Mouse (Mus musculus) 3T3-L1 (cell line): ENCODE measurements at regions not wholly inside any gene's neighbourhood (a gene's known extent, or its start where the extent isn't known, plus 50 kb on each side); places are given as distances from the start of the nearest gene placed in this dataset.
"Not testable (repeated sequence)": the region's sequence is repeated elsewhere in the genome, so short reads cannot be mapped to it uniquely, and the experiment has no call there.

Source experiments
- DNase-seq: peaks from one replicate; pipeline ENCODE4 v3.0.0-alpha.2; 2015; ENCODE audit warnings: low read depth, low spot score

GRCm38 (mm10) chr15:96828681-96829080, 129.2 kb upstream of the Slc38a2 start:
- no peak for DNase-seq

DNA sequence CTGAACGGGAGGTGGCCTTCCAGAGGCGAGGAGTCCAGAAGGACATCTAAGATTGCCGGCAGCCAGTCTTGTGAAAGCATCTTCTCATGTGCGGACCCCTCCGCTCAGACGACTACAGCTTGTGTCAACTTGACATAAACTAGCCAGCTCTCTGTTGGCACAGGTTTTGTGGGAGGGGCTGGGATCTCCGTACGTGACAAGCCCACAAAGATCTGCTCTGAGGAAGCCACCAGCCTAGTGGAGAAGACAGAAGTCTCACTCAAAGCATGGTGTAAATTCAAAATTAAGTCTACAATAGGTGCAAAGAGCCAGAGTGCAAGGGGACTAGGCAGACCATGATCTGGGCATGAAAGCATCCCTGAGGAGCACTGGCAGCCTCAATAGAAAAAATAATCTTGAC, 128.4 kb upstream of the Slc38a2 start:
- no peak for DNase-seq

- DNase-seq: no peak
These were observed 118.9 kb upstream of the Slc38a2 start for GRCm38 (mm10) chr15:96818435-96818834.

DNA sequence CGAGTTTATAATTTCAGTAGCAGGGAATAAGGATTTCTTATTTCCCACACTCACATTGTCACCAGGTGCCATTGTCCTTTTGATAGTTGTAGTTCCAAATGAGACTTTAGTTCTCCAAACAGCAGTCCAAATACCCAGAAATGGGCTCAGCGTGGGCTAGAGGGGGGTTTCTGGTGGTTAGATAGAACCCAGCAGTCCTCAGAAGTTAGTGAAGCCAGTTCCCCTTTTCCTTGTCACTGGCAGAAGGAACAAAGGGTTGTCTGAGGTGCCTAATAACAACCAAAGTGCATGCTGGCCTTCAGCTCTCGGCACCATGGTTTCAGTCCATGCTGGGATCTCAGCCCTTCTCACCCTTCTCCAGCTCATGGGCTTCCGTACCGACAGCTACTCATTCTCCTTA, 118.1 kb upstream of the Slc38a2 start:
- no peak for DNase-seq

DNA sequence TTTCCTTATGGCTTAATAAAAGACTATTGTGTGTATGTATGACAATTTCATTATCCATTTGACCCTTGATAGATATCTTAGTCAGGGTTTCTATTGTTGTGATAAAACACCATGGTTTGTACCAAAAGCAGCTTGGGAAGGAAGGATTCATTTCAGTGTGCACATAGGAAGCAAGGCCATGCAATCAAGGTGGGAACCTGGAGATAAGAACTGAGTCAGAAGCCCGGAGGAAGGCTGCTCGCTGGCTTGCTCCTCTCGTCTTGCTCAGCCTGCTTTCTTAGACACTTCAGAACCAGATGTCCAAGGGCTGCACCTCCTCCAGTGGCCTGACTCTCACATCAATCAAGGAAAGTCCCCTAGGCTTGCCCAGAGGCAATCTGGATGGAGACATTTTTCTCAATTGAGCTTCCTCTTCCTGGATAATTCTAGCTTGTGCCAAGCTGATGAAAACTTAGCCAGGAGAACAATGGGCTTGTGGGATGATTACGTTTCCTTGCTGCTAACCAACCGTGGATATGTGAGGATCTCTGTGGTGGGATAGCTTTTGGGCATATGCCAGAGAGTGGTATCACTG, 117.6 kb upstream of the Slc38a2 start:
- peak; percentile 55 for DNase-seq

DNA sequence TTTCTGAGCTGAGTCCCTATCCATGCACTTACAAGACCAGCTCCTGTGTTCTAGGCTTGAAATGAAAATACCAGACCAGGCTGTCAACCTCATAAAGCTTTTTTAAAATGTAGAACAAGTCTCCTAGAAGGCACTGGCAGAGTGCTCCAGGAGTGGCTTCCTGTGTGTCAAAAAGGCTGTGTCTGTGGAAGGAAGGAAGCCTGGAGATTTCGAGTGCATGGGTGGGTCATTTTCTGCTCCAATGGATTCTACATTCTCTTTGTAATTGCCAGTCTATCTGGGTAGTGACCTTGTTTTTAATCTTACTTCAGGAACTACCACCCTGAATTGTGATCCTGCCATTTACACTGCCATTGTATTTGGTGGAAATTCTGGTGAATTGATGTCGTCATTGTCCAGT, 113.9 kb upstream of the Slc38a2 start:
- no peak for DNase-seq

DNA sequence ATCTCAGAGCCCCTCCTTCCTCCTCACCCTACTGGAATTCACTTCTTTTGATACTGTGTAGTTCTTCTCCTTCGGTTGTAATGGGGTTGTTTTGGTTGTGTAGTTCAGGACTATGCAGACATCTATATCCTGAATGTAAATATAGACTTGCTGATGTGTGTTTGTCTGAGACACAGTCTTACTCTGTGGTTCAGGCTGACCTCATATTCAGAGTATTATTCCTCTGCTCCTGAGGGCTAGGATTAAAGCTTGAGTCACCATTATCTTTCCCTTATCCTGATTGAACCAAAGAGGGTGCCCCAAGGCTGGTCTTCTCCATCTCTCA, 103.2 kb upstream of the Slc38a2 start:
- DNase-seq: peak; percentile 27

- peak; percentile 82 for DNase-seq
These were observed 102.7 kb upstream of the Slc38a2 start for GRCm38 (mm10) chr15:96802034-96802728.

GRCm38 (mm10) chr15:96799228-96799627, 99.7 kb upstream of the Slc38a2 start:
- no peak for DNase-seq

DNA sequence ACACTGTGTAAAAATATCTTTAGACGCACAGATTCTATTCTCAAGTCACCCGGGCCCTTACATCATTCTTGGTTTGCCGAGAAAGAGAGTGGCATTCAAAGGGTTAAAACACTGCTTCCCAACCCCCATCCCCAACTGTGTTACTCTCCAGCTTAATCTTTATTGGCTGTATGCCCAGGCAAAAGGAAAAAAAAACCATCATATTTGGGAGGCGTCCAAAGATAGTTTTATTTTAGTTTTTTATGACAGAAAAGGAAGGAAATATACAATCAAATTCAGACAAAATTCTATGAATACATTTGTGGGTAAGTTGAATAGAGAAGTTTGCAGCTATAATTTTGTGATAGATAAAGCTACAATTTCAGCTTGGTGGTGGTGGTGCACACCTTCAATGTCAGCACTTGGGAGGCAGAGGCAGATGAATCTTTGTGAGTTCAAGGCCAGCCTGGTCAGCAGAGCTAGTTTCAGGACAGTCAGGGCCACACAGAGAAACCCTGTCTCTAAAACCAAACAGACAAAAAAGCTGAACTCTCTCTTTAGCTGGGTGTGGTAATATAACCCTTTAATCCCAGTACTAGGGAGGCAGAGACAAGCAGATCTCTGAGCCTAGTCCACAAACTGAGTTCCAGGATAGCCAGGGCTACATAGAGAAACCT, 98.2 kb upstream of the Slc38a2 start:
- DNase-seq: peak; percentile 79

DNA sequence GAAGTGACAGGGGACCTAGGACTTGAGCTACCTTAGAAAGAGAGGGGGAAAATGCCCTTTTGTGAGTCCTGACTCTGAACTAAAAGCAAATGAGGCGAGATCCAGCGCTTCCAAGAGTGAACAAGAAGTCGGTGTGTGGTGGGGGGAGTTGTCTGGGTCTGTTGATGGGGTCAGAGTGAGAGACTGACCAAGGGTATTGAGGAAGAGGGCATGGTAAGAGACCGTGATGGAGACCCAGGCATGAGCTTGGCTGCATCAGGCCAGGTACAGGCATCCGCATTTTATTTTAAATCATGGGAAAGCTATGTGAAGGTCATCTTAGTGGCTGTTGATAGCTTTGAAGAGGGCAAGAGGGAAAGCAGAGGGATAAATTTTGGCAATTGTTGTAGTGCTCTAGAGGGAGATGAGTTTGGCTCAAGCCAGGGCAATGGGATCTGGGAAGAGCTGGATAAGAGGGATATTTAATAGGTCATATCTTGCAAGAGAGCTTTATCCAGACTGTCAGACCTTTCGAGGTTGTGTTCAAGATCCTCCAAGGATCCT, 94.7 kb upstream of the Slc38a2 start:
- no peak for DNase-seq

DNA sequence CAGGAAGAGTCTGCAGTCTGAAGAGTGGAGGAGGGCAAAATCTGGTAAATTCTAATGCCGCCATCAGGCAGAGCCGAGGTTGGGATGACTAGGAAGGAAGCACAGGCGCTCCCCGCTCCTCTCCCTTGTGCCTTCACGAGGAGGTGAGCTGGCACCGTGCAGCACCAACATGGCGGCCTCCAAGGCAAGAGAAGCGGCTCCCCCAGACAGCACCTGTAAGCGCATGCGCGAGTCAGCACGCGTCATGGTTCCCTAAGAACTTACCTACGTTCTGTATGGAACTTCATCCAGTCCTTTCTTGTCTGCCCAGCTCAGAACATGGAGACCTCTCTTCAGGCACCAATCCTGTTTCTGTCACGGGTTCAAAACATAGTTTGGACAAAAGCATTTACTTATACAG, 93.7 kb upstream of the Slc38a2 start:
- DNase-seq: no peak

DNA sequence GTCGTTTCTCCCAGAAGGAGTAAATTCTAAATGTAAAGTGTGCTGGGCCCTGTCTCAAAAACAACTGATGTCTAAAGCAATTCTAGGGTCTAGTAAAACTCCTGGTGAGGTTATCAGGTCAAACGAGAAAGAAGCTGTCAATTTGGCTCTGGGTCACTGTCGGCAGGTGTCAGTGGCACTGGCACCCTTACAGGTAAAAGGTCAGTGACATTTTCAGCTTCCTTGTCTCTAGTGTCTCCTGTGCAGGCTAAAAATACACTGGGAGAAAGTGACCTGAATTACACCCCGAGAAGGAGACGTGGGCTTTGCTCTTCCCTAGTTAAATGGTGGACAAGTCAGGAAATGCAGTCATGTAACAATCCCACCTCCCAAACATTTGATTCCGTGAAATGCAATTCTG, 91.8 kb upstream of the Slc38a2 start:
- DNase-seq: no peak

- not testable (repeated sequence) for DNase-seq
These were observed 88.4 kb upstream of the Slc38a2 start for GRCm38 (mm10) chr15:96787921-96788320.

DNA sequence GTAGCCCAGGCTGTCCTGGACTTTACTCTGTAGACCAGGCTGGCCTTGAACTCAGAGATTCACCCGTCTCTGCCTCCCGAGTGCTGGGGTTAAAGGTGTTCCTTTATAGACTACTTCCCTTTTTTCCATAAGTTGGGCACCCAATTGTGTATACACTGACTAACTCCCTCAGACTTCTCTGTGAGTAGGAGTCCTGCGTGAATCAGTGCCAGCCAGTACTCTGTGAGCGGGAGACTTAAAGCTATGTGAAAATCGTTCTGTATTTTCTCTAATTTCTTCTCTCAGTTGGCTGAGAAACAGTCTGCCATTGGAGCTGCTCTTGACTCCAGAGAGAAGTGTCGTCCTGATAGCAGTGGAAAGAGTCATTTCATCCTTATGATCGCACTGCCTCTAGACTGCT, 85.0 kb upstream of the Slc38a2 start:
- no peak for DNase-seq

- DNase-seq: peak; percentile 62
These were observed 82.0 kb upstream of the Slc38a2 start for GRCm38 (mm10) chr15:96781560-96781959.

- no peak for DNase-seq
These were observed 81.1 kb upstream of the Slc38a2 start for GRCm38 (mm10) chr15:96780606-96781005.

- DNase-seq: no peak
These were observed 79.8 kb upstream of the Slc38a2 start for GRCm38 (mm10) chr15:96779358-96779757.

DNA sequence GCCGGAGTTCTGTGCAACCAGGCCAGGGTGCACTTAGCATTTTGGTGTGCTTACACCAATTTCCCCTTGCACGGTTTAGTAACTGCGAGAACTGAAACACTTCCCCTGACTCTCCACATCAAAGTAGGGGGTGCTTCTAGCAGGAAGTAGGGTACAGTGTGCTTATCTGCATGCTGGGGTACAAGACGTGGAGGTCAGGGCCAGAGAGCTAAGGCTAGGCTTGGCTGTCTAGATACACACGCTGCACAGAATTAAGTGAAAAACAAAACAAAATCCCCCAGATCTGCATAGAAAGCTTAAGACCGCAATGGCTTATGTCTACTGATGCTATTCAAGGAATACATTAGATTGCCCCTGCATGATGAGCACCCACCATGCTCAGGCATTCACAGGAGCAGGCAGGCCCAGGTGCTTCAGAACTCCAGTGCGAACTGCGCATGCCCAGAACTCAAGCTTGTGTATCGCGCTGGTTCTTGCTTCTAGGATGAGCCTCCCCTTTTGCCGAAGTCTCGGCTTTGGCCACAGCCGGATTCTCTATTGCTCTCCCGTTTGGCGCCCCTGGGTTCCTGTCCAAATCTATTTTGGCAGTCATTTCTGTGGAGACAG, 78.9 kb upstream of the Slc38a2 start:
- no peak for DNase-seq

DNA sequence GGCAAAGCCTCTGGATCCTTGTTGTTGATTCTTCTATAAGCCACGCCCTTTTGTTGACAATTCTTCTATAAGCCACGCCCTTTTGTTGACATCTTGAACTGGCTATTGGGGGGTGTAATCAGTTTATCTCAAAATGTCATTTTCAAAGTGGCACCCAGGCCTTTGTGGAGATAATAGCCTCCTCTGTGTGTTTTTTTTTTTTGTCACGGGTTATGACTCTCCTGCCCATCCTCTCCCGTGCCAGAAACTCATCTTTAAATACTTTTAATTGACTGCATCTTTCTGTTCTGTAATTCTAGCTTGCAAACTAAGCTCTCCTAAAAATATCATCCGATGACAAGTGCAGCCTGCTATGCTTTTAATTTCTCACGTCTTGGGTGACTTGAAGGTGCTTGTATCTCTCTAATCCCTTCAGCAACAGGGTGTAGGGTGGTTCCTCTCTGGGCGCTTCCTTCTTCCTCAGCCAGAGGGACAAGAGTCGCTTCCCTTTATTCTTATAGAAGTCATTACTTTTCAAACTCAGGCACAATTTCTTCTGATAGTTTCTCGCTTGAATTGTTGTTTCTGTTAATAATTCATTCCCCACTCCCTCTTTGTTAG, 77.0 kb upstream of the Slc38a2 start:
- no peak for DNase-seq

- DNase-seq: no peak
These were observed 75.6 kb upstream of the Slc38a2 start for GRCm38 (mm10) chr15:96775129-96775528.

GRCm38 (mm10) chr15:96774664-96775063, 75.1 kb upstream of the Slc38a2 start:
- DNase-seq: no peak
